Mouse (Mus musculus): ENCODE data around the gene Anapc7. TPM values are rescaled to one million over a fixed set of nuclear protein-coding genes. Genes with fewer than 3 reads are reported as not detected.

Gene Anapc7
- polyA plus RNA-seq, 1 experiment from 2014 or later: 56.5 TPM

DNA sequence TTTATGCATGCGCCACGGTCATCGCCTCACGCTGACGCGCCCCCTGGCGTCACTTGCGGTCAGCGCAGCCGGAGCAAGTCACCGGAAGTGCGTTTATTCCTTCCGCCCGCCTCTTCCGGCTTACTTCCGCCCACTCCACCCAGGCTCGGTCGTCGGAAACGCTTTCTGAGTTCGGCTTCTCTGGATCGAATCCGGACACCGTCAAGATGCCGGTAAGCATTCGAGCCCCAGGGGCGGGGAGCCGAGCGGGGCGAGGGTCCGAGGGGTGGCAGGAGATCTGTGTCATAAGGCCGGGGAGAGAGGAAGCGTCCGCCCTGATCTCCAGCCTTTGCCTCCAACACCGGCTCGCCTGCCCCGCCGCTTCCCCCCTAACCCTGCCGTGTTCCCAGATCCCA, 29.7 kb upstream of the Anapc7 start, which contains the start of gene Arpc3:
Arpc3 (plus strand) TSS at position 93 of the 395 bp plus-strand sequence.
- H3K9ac ChIP-seq (replicated peaks; ENCODE audit: low read length): peak within 1 kb of the TSS; percentile 90
- WGBS: under 1% methylated on average over 39 of the region's 39 CpGs
- peak within 1 kb of the TSS; percentile 61 for H3K27ac ChIP-seq (ENCODE audit: low read length)
- peak within 1 kb of the TSS; percentile 91 for H3K4me2 ChIP-seq (replicated peaks; ENCODE audit: low read depth, low read length)
- H3K4me1 ChIP-seq (ENCODE audit: insufficient read depth, low read length): peaks cover 7% of the 10 kb centered on the region
- peaks cover 4% of the 10 kb centered on the region for H3K36me3 ChIP-seq (ENCODE audit: insufficient read depth, low read length)
- peak within 1 kb of the TSS; percentile 95 for H3K4me3 ChIP-seq (ENCODE audit: low read length)
- H3K9me3 ChIP-seq (ENCODE audit: low read length): no peaks in the 10 kb centered on the region
- ATAC-seq (ENCODE audit: low FRiP score, low TSS enrichment): peak; percentile 79
- H3K27me3 ChIP-seq (ENCODE audit: insufficient read depth, low read length): no peaks in the 10 kb centered on the region

DNA sequence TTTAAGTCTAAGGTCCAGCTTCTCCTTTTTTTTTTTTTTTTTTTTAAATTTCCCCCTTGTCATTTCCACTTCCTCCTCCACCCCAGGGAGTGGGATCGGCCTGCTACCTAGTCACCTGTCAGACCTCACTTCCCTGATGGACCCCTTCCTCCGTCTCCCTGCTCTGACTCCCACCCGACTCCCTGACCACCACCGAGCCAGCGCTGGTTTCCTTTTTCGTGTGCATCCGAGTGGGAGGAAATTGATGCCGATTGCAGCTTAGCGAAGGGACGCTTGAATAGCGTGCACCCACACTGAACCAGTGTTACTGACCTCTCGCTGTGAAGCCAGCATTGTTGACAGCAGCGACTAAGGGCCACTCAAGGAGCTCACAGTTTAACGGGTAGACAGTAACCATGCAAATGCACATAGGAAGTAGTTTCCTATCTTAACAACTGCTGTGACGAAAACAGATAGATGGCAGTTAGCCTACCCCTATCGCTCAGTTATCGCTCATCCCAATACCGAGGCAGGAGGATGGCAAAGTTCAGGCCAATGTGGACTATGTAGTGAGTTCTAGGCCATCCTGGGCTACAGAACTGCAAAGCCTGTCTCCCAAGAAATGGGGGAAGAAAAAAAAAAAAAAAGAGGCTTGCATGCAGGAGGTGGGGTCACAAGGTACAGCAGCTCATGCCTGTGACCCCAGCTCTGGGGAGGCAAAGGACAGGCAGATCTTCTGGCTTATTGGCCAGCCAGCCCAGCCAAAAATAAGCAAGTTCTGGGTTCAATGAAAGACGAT, 29.1 kb upstream of the Anapc7 start:
- H3K9ac ChIP-seq (replicated peaks; ENCODE audit: low read length): peak overlapping the region; percentile 90
- WGBS: 14% methylated on average over 19 of the region's 19 CpGs
- peak overlapping the region; percentile 91 for H3K4me2 ChIP-seq (replicated peaks; ENCODE audit: low read depth, low read length)
- no peaks in the 10 kb centered on the region for H3K9me3 ChIP-seq (ENCODE audit: low read length)
- H3K27ac ChIP-seq (ENCODE audit: low read length): peak overlapping the region; percentile 61
- no peaks in the 10 kb centered on the region for H3K27me3 ChIP-seq (ENCODE audit: insufficient read depth, low read length)
- H3K4me1 ChIP-seq (ENCODE audit: insufficient read depth, low read length): peaks cover 7% of the 10 kb centered on the region
- H3K4me3 ChIP-seq (ENCODE audit: low read length): peak overlapping the region; percentile 95
- peak; percentile 39; the same call in 1 of the 2 replicates for ATAC-seq (ENCODE audit: low FRiP score, low TSS enrichment)
- H3K36me3 ChIP-seq (ENCODE audit: insufficient read depth, low read length): peaks cover 10% of the 10 kb centered on the region

DNA sequence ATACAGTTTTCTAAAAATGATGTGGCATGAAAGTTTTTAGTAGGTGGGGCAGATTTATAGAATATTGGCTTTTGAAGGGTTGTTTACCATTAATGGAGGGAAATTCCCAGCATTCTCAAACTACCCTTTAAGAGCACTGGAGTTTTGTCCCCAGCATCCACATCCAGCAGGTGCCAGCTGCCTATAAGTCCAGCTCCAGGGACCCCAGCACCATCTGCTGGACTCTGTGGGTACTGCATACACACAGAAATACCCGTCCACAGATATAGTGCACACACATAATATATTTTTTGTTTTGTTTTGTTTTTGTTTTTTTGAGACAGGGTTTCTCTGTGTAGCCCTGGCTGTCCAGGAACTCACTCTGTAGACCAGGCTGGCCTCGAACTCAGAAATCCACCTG, 27.6 kb upstream of the Anapc7 start:
- Histone ChIP-seq H3K9ac (replicated peaks; ENCODE audit: low read length) (no peak overlapping the region), H3K4me1 (ENCODE audit: insufficient read depth, low read length) (peaks cover 7% of the 10 kb centered on the region), H3K4me3 (ENCODE audit: low read length) (no peak overlapping the region), H3K4me2 (replicated peaks; ENCODE audit: low read depth, low read length) (no peak overlapping the region), H3K36me3 (ENCODE audit: insufficient read depth, low read length) (peaks cover 10% of the 10 kb centered on the region), H3K27me3 (ENCODE audit: insufficient read depth, low read length) (no peaks in the 10 kb centered on the region), H3K9me3 (ENCODE audit: low read length) (no peaks in the 10 kb centered on the region), H3K27ac (ENCODE audit: low read length) (no peak overlapping the region)
- no peak for ATAC-seq (ENCODE audit: low FRiP score, low TSS enrichment)
- WGBS: 55% methylated on average over 2 of the region's 2 CpGs

DNA sequence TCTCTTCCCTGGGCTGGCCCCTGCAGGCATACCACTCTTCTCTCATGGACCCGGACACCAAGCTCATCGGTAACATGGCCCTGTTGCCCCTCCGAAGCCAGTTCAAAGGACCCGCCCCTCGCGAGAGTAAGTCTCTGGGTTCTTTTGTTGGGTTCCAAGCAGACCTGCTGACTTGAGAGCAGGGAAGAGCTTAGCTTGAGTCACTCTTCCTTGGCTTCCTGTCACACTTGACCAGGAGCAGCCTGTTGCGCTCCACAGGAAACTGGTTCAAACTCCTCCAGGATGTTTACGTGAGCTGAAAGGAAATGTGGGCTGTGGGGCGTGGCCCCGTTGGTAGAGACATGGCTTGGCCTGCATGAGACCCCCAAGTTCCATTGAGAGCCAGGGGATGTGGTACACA, 24.7 kb upstream of the Anapc7 start:
- Histone ChIP-seq H3K4me2 (replicated peaks; ENCODE audit: low read depth, low read length) (no peak overlapping the region), H3K4me3 (ENCODE audit: low read length) (0 out of 2 replicates have a peak overlapping the region, but pooled peaks have one; percentile 11), H3K9me3 (ENCODE audit: low read length) (no peaks in the 10 kb centered on the region), H3K4me1 (ENCODE audit: insufficient read depth, low read length) (peaks cover 7% of the 10 kb centered on the region), H3K36me3 (ENCODE audit: insufficient read depth, low read length) (peaks cover 18% of the 10 kb centered on the region), H3K27me3 (ENCODE audit: insufficient read depth, low read length) (no peaks in the 10 kb centered on the region), H3K9ac (replicated peaks; ENCODE audit: low read length) (no peak overlapping the region; the same call in 1 of the 2 replicates), H3K27ac (ENCODE audit: low read length) (peak overlapping the region; percentile 84)
- peak; percentile 50; the same call in 1 of the 2 replicates for ATAC-seq (ENCODE audit: low FRiP score, low TSS enrichment)
- 74% methylated on average over 10 of the region's 10 CpGs for WGBS

DNA sequence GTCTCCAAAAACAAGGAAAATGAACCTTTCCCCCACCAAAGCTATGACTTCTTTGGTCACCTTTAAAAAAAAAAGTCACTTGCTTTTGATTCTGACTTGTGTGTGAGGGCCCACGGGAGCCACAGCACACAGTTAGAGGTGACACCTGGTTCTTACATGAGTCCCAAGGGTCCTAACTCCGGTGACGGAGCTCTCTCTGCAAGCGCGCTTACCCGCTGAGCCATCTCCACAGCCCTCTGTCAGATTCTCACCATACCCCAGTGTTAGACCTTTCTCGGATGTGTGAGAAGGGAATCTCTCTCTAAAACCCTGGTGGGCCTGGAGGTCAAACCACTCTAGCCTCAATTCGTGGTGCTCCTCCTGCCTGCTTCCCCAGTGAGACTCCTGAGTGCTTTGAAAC, 24.0 kb upstream of the Anapc7 start:
- peak overlapping the region; percentile 16; the same call in 1 of the 2 replicates for H3K27ac ChIP-seq (ENCODE audit: low read length)
- 88% methylated on average over 8 of the region's 8 CpGs for WGBS
- no peak for ATAC-seq (ENCODE audit: low FRiP score, low TSS enrichment)
- H3K9ac ChIP-seq (replicated peaks; ENCODE audit: low read length): no peak overlapping the region
- no peak overlapping the region for H3K4me3 ChIP-seq (ENCODE audit: low read length)
- H3K4me2 ChIP-seq (replicated peaks; ENCODE audit: low read depth, low read length): no peak overlapping the region
- no peaks in the 10 kb centered on the region for H3K9me3 ChIP-seq (ENCODE audit: low read length)
- no peaks in the 10 kb centered on the region for H3K27me3 ChIP-seq (ENCODE audit: insufficient read depth, low read length)
- H3K36me3 ChIP-seq (ENCODE audit: insufficient read depth, low read length): peaks cover 20% of the 10 kb centered on the region
- H3K4me1 ChIP-seq (ENCODE audit: insufficient read depth, low read length): peaks cover 5% of the 10 kb centered on the region

DNA sequence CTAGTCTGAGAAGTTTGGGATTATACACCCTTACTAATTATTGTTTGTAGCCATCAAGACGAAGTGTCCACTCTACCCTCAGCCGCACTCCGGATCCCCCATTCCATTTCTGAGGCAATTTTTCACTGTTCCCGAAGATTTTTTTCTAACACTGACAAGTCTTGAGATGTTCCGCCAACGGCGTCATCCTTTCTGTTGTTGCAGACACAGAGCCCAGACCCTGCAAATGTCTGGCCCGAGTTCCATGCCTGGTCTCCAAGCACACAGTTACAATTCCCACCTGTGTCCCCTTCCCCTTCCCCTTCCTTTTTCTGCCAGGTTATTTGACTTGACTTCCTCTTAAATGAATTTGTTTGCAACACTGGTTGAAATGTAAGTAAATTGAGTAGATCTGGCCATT, 21.6 kb upstream of the Anapc7 start:
- no peaks in the 10 kb centered on the region for H3K27me3 ChIP-seq (ENCODE audit: insufficient read depth, low read length)
- 88% methylated on average over 8 of the region's 8 CpGs for WGBS
- no peak overlapping the region for H3K4me2 ChIP-seq (replicated peaks; ENCODE audit: low read depth, low read length)
- no peak for ATAC-seq (ENCODE audit: low FRiP score, low TSS enrichment)
- H3K9ac ChIP-seq (replicated peaks; ENCODE audit: low read length): no peak overlapping the region
- H3K36me3 ChIP-seq (ENCODE audit: insufficient read depth, low read length): peaks cover 43% of the 10 kb centered on the region
- H3K4me3 ChIP-seq (ENCODE audit: low read length): no peak overlapping the region
- H3K9me3 ChIP-seq (ENCODE audit: low read length): no peaks in the 10 kb centered on the region
- no peaks in the 10 kb centered on the region for H3K4me1 ChIP-seq (ENCODE audit: insufficient read depth, low read length)
- H3K27ac ChIP-seq (ENCODE audit: low read length): no peak overlapping the region

DNA sequence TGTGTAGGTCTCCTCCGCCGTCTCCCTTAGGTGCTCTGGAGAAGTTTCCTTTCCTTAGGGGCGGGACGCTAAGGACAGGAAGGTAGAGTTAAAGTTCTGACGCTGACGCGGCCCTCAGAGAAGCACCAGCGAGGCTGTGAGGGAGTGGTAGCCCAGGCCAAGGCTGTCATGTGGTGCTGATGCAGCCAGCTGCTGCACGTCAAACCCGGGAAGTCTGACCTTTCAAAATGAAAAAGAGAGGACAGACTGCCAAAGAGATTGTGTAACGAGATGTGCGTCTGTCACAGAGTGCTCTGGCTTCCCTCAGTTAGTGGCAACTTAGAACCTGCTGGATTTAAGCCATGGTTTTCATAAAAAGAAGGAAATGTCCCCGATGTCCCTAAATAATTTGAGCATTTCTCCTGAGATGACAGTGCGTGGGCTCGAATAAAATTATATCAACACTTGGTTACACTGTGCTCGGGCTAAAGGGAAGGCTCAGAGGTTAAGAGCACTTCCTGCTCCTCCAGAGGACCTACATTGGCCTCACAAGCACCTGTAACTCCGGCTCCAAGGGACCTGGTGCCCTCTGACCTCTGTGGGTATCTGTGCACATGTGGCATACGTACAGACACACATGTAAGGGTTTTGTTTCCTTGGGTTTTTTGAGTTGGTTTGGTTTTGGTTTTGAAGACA, 20.7 kb upstream of the Anapc7 start:
- no peaks in the 10 kb centered on the region for H3K4me1 ChIP-seq (ENCODE audit: insufficient read depth, low read length)
- H3K9ac ChIP-seq (replicated peaks; ENCODE audit: low read length): no peak overlapping the region
- H3K9me3 ChIP-seq (ENCODE audit: low read length): no peaks in the 10 kb centered on the region
- no peak overlapping the region for H3K4me3 ChIP-seq (ENCODE audit: low read length)
- no peak for ATAC-seq (ENCODE audit: low FRiP score, low TSS enrichment)
- H3K4me2 ChIP-seq (replicated peaks; ENCODE audit: low read depth, low read length): no peak overlapping the region
- H3K27ac ChIP-seq (ENCODE audit: low read length): no peak overlapping the region
- H3K36me3 ChIP-seq (ENCODE audit: insufficient read depth, low read length): peaks cover 52% of the 10 kb centered on the region
- WGBS: 59% methylated on average over 18 of the region's 18 CpGs
- H3K27me3 ChIP-seq (ENCODE audit: insufficient read depth, low read length): no peaks in the 10 kb centered on the region

DNA sequence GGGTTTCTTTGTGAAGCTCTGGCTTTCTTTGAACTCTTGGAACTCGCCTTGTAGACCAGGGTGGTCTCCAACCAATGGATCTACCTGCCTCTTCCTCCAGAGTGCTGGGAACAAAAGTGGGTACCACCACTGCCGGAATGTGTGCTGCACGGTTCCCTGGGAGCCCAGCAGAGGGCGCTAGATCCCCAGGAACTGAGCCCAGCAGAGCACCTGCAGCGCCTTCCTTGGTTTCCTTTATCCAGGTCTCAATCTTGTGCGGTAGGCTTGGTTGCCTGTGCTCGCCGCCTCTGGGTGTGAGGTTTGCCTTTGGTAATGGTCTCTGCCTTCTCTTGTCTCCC, 20.2 kb upstream of the Anapc7 start:
- no peak for ATAC-seq (ENCODE audit: low FRiP score, low TSS enrichment)
- H3K4me2 ChIP-seq (replicated peaks; ENCODE audit: low read depth, low read length): no peak overlapping the region
- WGBS: 16% methylated on average over 8 of the region's 8 CpGs
- H3K4me3 ChIP-seq (ENCODE audit: low read length): no peak overlapping the region
- no peak overlapping the region for H3K9ac ChIP-seq (replicated peaks; ENCODE audit: low read length)
- H3K9me3 ChIP-seq (ENCODE audit: low read length): no peaks in the 10 kb centered on the region
- no peak overlapping the region for H3K27ac ChIP-seq (ENCODE audit: low read length)
- no peaks in the 10 kb centered on the region for H3K27me3 ChIP-seq (ENCODE audit: insufficient read depth, low read length)
- no peaks in the 10 kb centered on the region for H3K4me1 ChIP-seq (ENCODE audit: insufficient read depth, low read length)
- H3K36me3 ChIP-seq (ENCODE audit: insufficient read depth, low read length): peaks cover 57% of the 10 kb centered on the region

DNA sequence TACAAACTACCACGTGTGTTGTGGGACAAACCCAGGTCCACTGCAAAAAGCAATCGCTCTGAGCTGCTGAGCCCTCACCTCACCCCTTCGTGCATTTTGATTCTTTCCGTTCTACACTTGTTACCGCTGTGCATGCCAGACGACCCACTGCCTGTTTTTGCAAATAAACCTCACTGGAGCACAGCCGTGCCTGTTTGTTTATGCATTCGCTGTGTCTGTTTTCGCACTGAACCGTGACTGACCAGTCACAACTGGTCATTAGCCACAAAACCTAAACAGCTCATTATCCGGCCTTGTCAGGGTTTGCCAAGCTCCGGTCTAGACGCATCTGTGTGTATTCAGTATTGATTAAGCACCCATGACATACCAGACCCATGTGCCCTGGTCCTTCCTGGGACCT, 19.3 kb upstream of the Anapc7 start:
- no peaks in the 10 kb centered on the region for H3K4me1 ChIP-seq (ENCODE audit: insufficient read depth, low read length)
- H3K9ac ChIP-seq (replicated peaks; ENCODE audit: low read length): no peak overlapping the region
- 77% methylated on average over 13 of the region's 13 CpGs for WGBS
- no peak overlapping the region for H3K4me2 ChIP-seq (replicated peaks; ENCODE audit: low read depth, low read length)
- no peak overlapping the region for H3K4me3 ChIP-seq (ENCODE audit: low read length)
- 0 out of 2 replicates have a peak, but pooled peaks cover 3% of the 10 kb centered on the region for H3K9me3 ChIP-seq (ENCODE audit: low read length)
- no peaks in the 10 kb centered on the region for H3K27me3 ChIP-seq (ENCODE audit: insufficient read depth, low read length)
- peaks cover 57% of the 10 kb centered on the region for H3K36me3 ChIP-seq (ENCODE audit: insufficient read depth, low read length)
- no peak overlapping the region for H3K27ac ChIP-seq (ENCODE audit: low read length)
- ATAC-seq (ENCODE audit: low FRiP score, low TSS enrichment): peak; percentile 32; the same call in 1 of the 2 replicates

DNA sequence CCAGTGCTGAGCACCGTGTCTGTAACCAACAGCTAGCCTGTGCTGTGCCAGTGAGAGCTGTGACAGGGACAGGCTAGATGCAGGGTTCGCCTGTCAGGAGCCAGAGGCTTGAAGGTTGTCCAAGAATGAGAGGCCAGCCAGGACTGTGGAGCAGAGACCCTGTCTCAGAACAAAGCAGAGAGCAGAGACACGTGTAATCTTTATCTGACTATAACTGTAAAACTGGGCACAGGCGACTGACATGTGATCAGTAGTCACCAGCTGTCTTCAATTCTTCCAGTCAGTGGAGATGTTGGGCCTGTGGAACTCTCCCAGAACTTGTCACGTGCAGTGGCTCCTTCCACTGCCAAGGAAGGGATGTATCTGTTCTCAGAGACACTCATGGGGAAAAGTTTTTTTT, 18.7 kb upstream of the Anapc7 start:
- 86% methylated on average over 5 of the region's 5 CpGs for WGBS
- peaks cover 61% of the 10 kb centered on the region for H3K36me3 ChIP-seq (ENCODE audit: insufficient read depth, low read length)
- peak; percentile 21; the same call in 1 of the 2 replicates for ATAC-seq (ENCODE audit: low FRiP score, low TSS enrichment)
- H3K27ac ChIP-seq (ENCODE audit: low read length): no peak overlapping the region
- H3K27me3 ChIP-seq (ENCODE audit: insufficient read depth, low read length): no peaks in the 10 kb centered on the region
- no peak overlapping the region for H3K4me2 ChIP-seq (replicated peaks; ENCODE audit: low read depth, low read length)
- no peaks in the 10 kb centered on the region for H3K4me1 ChIP-seq (ENCODE audit: insufficient read depth, low read length)
- no peak overlapping the region for H3K9ac ChIP-seq (replicated peaks; ENCODE audit: low read length)
- H3K4me3 ChIP-seq (ENCODE audit: low read length): no peak overlapping the region
- H3K9me3 ChIP-seq (ENCODE audit: low read length): 0 out of 2 replicates have a peak, but pooled peaks cover 3% of the 10 kb centered on the region

Data from kidney, embryonic 16.5 days (tissue).